Mouse (Mus musculus): ENCODE results near the gene Dnah8.

DNA sequence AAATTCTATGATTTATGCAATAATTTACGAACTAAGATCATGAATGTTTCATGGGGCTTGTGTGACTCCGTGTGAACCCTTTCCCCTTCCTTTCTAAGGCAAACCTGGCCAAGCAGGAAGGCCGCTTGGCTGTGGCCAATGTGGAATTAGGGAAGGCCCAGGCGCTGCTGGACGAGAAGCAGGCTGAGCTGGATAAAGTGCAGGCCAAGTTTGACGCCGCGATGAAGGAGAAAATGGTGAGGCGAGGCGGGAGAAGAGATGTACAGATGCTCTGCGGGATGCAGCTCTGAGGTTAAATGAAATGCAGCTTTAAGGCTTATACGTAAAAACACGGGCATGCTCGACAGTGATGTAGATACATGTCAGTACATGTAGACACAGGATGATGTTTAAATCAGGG is 158.1 kb downstream of the Dnah8 start:
- no peak for TF ChIP-seq POLR2A (IDR thresholded peaks at IDR 0.05; ENCODE audit: control insufficient read depth, low read depth, low read length)
- TF ChIP-seq CTCF (IDR thresholded peaks at IDR 0.05; ENCODE audit: control insufficient read depth, insufficient read depth, insufficient replicate concordance, low read depth, low read length) = no peak
